Mouse (Mus musculus) erythroblast, embryonic 14.5 days (primary cell): ENCODE data around the gene Scand1.

Experiments
- GATA1 ChIP-seq: IDR thresholded peaks from 2 replicates; pipeline ENCODE4 v1.6.1; 2012; ENCODE audit warnings: low read length, inconsistent platforms, mixed read lengths
- TAL1 ChIP-seq: IDR thresholded peaks from 3 replicates; pipeline ENCODE4 v1.6.1; 2012; ENCODE audit warnings: low read length, inconsistent platforms, mixed read lengths

GRCm38 (mm10) chr2:156356031-156356430, 43.5 kb upstream of the Scand1 start:
- TF ChIP-seq GATA1 (no peak), TAL1 (no peak)
